Mouse (Mus musculus) spleen, adult 2 months (tissue): Measurements from ENCODE around the gene Rgmb.

Source experiments
- CTCF ChIP-seq: fragments of 200-500 bp; IDR thresholded peaks from 2 replicates; pipeline ENCODE4 v1.5.1; 2011; ENCODE audit warnings: mild to moderate bottlenecking, inconsistent platforms; ENCODE audit not compliant: insufficient read depth, insufficient read length, insufficient replicate concordance; ENCODE audit errors: extremely low read depth
- POLR2A ChIP-seq: fragments of 200-500 bp; IDR thresholded peaks from 2 replicates; pipeline ENCODE4 v1.6.1; 2011; ENCODE audit warnings: low read depth, low read length, inconsistent platforms

DNA sequence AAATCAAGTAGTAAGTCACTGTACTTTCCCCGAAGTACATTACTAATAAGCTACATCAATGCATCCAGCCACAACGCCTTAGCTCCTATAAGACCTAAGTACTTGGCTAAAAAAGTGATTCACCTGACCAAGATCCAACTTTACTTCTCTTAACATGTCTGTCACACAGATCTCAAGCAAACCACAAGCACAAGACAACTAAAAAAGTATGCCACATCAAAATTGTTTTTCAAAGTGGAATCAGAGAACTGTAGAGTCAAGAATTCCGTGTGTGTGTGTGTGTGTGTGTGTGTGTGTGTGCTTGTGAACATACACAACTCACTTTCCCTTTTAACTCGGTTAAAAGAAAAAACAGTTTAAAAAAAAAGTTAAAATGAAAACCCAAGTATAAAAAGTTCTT, 9.1 kb downstream of the Rgmb start:
- TF ChIP-seq POLR2A (no peak), CTCF (no peak)
